Mouse (Mus musculus) CH12.LX (cell line): ENCODE data around the gene Serpine3. TPM values are rescaled to one million over a fixed set of nuclear protein-coding genes. Genes with fewer than 3 reads are reported as not detected.

Source experiments
- DNase-seq: peaks from one replicate; pipeline ENCODE4 v3.0.0-alpha.2; 2013; ENCODE audit errors: extremely low read depth
- H3K27ac ChIP-seq: 2 replicates; pipeline ENCODE4 v1.5.1; 2012; ENCODE audit warnings: low read depth, mild to moderate bottlenecking, control low read depth, moderate library complexity; ENCODE audit not compliant: insufficient read depth
- H3K27me3 ChIP-seq: replicated peaks from 2 replicates; pipeline ENCODE3; 2012; ENCODE audit warnings: inconsistent platforms
- H3K36me3 ChIP-seq, 2 experiments: replicated peaks in 1 of 2; 2 replicates each; pipeline versions ENCODE3 to v1.6.1; 2012; ENCODE audit warnings: inconsistent platforms in 1 of 2, low read length in 1 of 2, mild to moderate bottlenecking in 1 of 2, mixed read lengths in 1 of 2, moderate library complexity in 1 of 2; ENCODE audit not compliant: control insufficient read depth in 1 of 2, insufficient read depth in 1 of 2
- H3K4me1 ChIP-seq, 2 experiments: 2 replicates each; pipeline ENCODE4 v1.6.1; 2012; ENCODE audit warnings: inconsistent platforms in 1 of 2, moderate library complexity in 1 of 2; ENCODE audit not compliant: insufficient read depth in 2 of 2, control insufficient read depth in 1 of 2
- H3K4me2 ChIP-seq: 2 replicates; pipeline ENCODE4 v1.6.1; 2012; ENCODE audit warnings: low read depth, mild to moderate bottlenecking, control low read depth; ENCODE audit not compliant: poor library complexity, insufficient read depth, severe bottlenecking
- H3K4me3 ChIP-seq, 3 experiments: fragments of 150-350 bp in 1 of 3; sonication (generic) in 1 of 3; replicated peaks in 1 of 3; 2 replicates each; pipeline versions ENCODE3 to v1.5.1; 2011 to 2012; ENCODE audit warnings: low read depth in 2 of 3, low read length in 2 of 3, mild to moderate bottlenecking in 2 of 3, moderate library complexity in 2 of 3, control low read depth in 1 of 3, improper control_type of control experiment in 1 of 3, inconsistent platforms in 1 of 3, mixed read lengths in 1 of 3; ENCODE audit not compliant: poor library complexity in 1 of 3
- H3K79me2 ChIP-seq: replicated peaks from 2 replicates; pipeline ENCODE4 v1.6.1; 2012; ENCODE audit warnings: mild to moderate bottlenecking, moderate library complexity; ENCODE audit not compliant: control insufficient read depth, poor library complexity, insufficient read depth, severe bottlenecking; ENCODE audit errors: extremely low read depth
- H3K9ac ChIP-seq: 2 replicates; pipeline ENCODE4 v1.6.1; 2012; ENCODE audit warnings: low read depth, mild to moderate bottlenecking, control low read depth, moderate library complexity; ENCODE audit not compliant: insufficient read depth
- H3K9me3 ChIP-seq: replicated peaks from 2 replicates; pipeline ENCODE3; 2012; ENCODE audit warnings: low read length, inconsistent platforms, mixed read lengths
- BHLHE40 ChIP-seq: IDR thresholded peaks from 2 replicates; pipeline ENCODE4 v1.6.1; 2011; ENCODE audit warnings: mild to moderate bottlenecking, low read depth, low read length, improper control_type of control experiment
- CHD1 ChIP-seq: IDR thresholded peaks from 2 replicates; pipeline ENCODE4 v1.6.1; 2012; ENCODE audit warnings: low read depth, low read length, improper control_type of control experiment, inconsistent platforms
- CHD2 ChIP-seq: IDR thresholded peaks from 2 replicates; pipeline ENCODE4 v1.6.1; 2011; ENCODE audit warnings: low read length, improper control_type of control experiment
- CTCF ChIP-seq, 2 experiments: IDR thresholded peaks in 1 of 2; conservative IDR thresholded peaks in 1 of 2; 2 replicates each; pipeline ENCODE4 v1.5.1; 2011 to 2012; ENCODE audit warnings: low read depth in 2 of 2, low read length in 2 of 2, improper control_type of control experiment in 1 of 2, inconsistent platforms in 1 of 2, mild to moderate bottlenecking in 1 of 2, moderate library complexity in 1 of 2
- ELF1 ChIP-seq: IDR thresholded peaks from 2 replicates; pipeline ENCODE4 v1.6.1; 2014; ENCODE audit warnings: low read depth, mild to moderate bottlenecking, inconsistent platforms, low read length, improper control_type of control experiment
- EP300 ChIP-seq: IDR thresholded peaks from 2 replicates; pipeline ENCODE4 v1.6.1; 2011; ENCODE audit warnings: low read length, improper control_type of control experiment
- ETS1 ChIP-seq: conservative IDR thresholded peaks from 2 replicates; pipeline ENCODE4 v1.6.1; 2012; ENCODE audit warnings: low read depth, mild to moderate bottlenecking, inconsistent platforms, low read length, improper control_type of control experiment, moderate library complexity
- GABPA ChIP-seq: IDR thresholded peaks from 2 replicates; pipeline ENCODE4 v1.6.1; 2012; ENCODE audit warnings: low read depth, low read length, improper control_type of control experiment, inconsistent platforms; ENCODE audit not compliant: insufficient replicate concordance
- JUN ChIP-seq: IDR thresholded peaks from 2 replicates; pipeline ENCODE4 v1.6.1; 2011; ENCODE audit warnings: low read depth, mild to moderate bottlenecking, low read length, improper control_type of control experiment, moderate library complexity; ENCODE audit not compliant: insufficient read depth
- MAFK ChIP-seq: IDR thresholded peaks from 2 replicates; pipeline ENCODE4 v1.6.1; 2011; ENCODE audit warnings: low read length, improper control_type of control experiment; ENCODE audit not compliant: insufficient replicate concordance
- MAZ ChIP-seq: IDR thresholded peaks from 2 replicates; pipeline ENCODE4 v1.6.1; 2012; ENCODE audit warnings: low read depth, mild to moderate bottlenecking, inconsistent platforms, low read length, improper control_type of control experiment, moderate library complexity
- MEF2A ChIP-seq: IDR thresholded peaks from 2 replicates; pipeline ENCODE4 v1.6.1; 2014; ENCODE audit warnings: low read depth, mild to moderate bottlenecking, inconsistent platforms, low read length, improper control_type of control experiment, borderline replicate concordance
- MXI1 ChIP-seq: IDR thresholded peaks from 2 replicates; pipeline ENCODE4 v1.6.1; 2011; ENCODE audit warnings: mild to moderate bottlenecking, low read depth, low read length, improper control_type of control experiment
- NELFE ChIP-seq: IDR thresholded peaks from 2 replicates; pipeline ENCODE4 v1.6.1; 2011; ENCODE audit warnings: low read depth, low read length, improper control_type of control experiment
- POLR2AphosphoS2 ChIP-seq: IDR thresholded peaks from 2 replicates; pipeline ENCODE4 v1.6.1; 2011; ENCODE audit warnings: low read depth, low read length, improper control_type of control experiment
- RCOR1 ChIP-seq: conservative IDR thresholded peaks from 2 replicates; pipeline ENCODE4 v1.6.1; 2012; ENCODE audit warnings: low read depth, mild to moderate bottlenecking, inconsistent platforms, low read length, improper control_type of control experiment
- SMC3 ChIP-seq: IDR thresholded peaks from 2 replicates; pipeline ENCODE4 v1.6.1; 2011; ENCODE audit warnings: low read depth, low read length, improper control_type of control experiment
- TCF12 ChIP-seq: IDR thresholded peaks from 2 replicates; pipeline ENCODE4 v1.6.1; 2014; ENCODE audit warnings: low read depth, mild to moderate bottlenecking, inconsistent platforms, low read length, improper control_type of control experiment
- UBTF ChIP-seq: IDR thresholded peaks from 2 replicates; pipeline ENCODE4 v1.6.1; 2012; ENCODE audit warnings: low read depth, mild to moderate bottlenecking, inconsistent platforms, low read length, improper control_type of control experiment, moderate library complexity
- USF1 ChIP-seq: IDR thresholded peaks from 2 replicates; pipeline ENCODE4 v1.6.1; 2014; ENCODE audit warnings: low read depth, mild to moderate bottlenecking, inconsistent platforms, low read length, improper control_type of control experiment
- USF2 ChIP-seq: conservative IDR thresholded peaks from 2 replicates; pipeline ENCODE4 v1.6.1; 2011; ENCODE audit warnings: low read depth, low read length, improper control_type of control experiment
- ZC3H11A ChIP-seq: IDR thresholded peaks from 2 replicates; pipeline ENCODE4 v1.6.1; 2012; ENCODE audit warnings: low read depth, mild to moderate bottlenecking, inconsistent platforms, low read length, improper control_type of control experiment
- ZKSCAN1 ChIP-seq: IDR thresholded peaks from 2 replicates; pipeline ENCODE4 v1.6.1; 2012; ENCODE audit warnings: low read depth, inconsistent platforms, low read length, improper control_type of control experiment, borderline replicate concordance
- ZNF384 ChIP-seq: IDR thresholded peaks from 2 replicates; pipeline ENCODE4 v1.6.1; 2012; ENCODE audit warnings: low read depth, low read length, improper control_type of control experiment, inconsistent platforms
- dilution Hi-C: fragments of 300-500 bp; cut with MboI; formaldehyde crosslinking; loops from 2 replicates; pipeline ENCODE4 v1.14.3; 2020; ENCODE audit warnings: low sequenced_read_pairs; ENCODE audit not compliant: extremely low pct_unique_long_range_greater_than_20kb, extremely low pct_ligation_motif_present
- in situ Hi-C: fragments of 300-500 bp; cut with MboI; formaldehyde crosslinking; loops from 3 replicates; pipeline ENCODE4 v1.14.3; 2019; ENCODE audit warnings: low sequenced_read_pairs, low pct_ligation_motif_present, low pct_unique_long_range_greater_than_20kb, mixed read lengths
- polyA plus RNA-seq: library from polyadenylated mRNA; unstranded; fragments of >175 nt; gene quantifications from 2 replicates; pipeline ENCODE4 v1.2.1, GENCODE M21; 2012; ENCODE audit warnings: low read depth; ENCODE audit not compliant: insufficient read length
- total RNA-seq, 2 experiments: library from RNA; depleted of rRNA; stranded (reverse); fragments of 300-350 nt in 1 of 2; fragments of >200 nt in 1 of 2; gene quantifications; 2 replicates each; pipeline ENCODE4 v1.2.3; 2012 to 2014

Serpine3 gene
- total and polyA plus RNA-seq, 3 experiments: 0.08 TPM; not detected in 2

- no peak for DNase-seq
- H3K4me3 ChIP-seq: no peak overlapping the region
- dilution Hi-C loops: no loop called here
Observed at GRCm38 (mm10) chr14:62627951-62628350, 35.5 kb upstream of the Serpine3 start.

GRCm38 (mm10) chr14:62637436-62638344, 25.8 kb upstream of the Serpine3 start:
- Histone ChIP-seq H3K9me3 (no peaks in the 10 kb centered on the region), H3K36me3 (no peaks in the 10 kb centered on the region), H3K27ac (no peak overlapping the region), H3K27me3 (no peaks in the 10 kb centered on the region), H3K4me2 (no peak overlapping the region), H3K79me2 (no peaks in the 10 kb centered on the region), H3K9ac (no peak overlapping the region), H3K4me3 (no peak overlapping the region), H3K4me1 (peaks cover 2 to 5% of the 10 kb centered on the region in 2 experiments; a peak in 1 of 4 replicates)
- dilution Hi-C loops: no loop called here
- TF ChIP-seq GABPA (no peak), CTCF (conservative IDR thresholded peaks at IDR 0.05 in 1 of 2, IDR thresholded peaks at IDR 0.05 in 1 of 2; ENCODE audit: low read depth in 2 of 2, low read length in 2 of 2) (no peak), ZC3H11A (no peak), SMC3 (no peak)
- no peak for DNase-seq
- in situ Hi-C loops: no loop called here

More at GRCm38 (mm10) chr14:62627951-62628350, 35.5 kb upstream of the Serpine3 start:
- Histone ChIP-seq H3K4me2 (no peak overlapping the region), H3K79me2 (no peaks in the 10 kb centered on the region), H3K9me3 (no peaks in the 10 kb centered on the region), H3K27me3 (no peaks in the 10 kb centered on the region), H3K27ac (no peak overlapping the region), H3K9ac (no peak overlapping the region), H3K36me3 (no peaks in the 10 kb centered on the region), H3K4me1 (peaks cover 0 to 4% of the 10 kb centered on the region in 2 experiments; a peak in 1 of 4 replicates)
- in situ Hi-C loops: no loop called here
- TF ChIP-seq NELFE (no peak), UBTF (no peak), USF2 (no peak), ETS1 (no peak)

DNA sequence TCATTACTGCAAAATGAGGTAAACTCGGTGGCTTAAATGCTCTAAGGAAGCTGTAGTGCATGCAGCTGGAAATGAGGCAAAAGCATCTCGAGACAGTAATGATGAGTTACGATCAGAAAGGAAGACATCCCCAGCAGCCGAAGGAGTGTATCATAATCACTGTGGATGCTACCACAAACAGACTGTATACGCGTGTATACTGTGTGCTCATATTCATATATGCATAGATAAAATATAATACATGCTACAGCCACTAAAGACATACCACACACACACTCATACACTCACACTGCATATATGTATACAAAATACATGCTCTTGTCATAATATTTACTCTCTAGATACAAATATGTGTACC, 25.1 kb upstream of the Serpine3 start:
- dilution Hi-C loops: no loop called here
- in situ Hi-C loops: no loop called here
- Histone ChIP-seq H3K27ac (no peak overlapping the region), H3K9me3 (no peaks in the 10 kb centered on the region), H3K4me2 (no peak overlapping the region), H3K36me3 (no peaks in the 10 kb centered on the region), H3K4me3 (no peak overlapping the region), H3K4me1 (peaks cover 2 to 5% of the 10 kb centered on the region in 2 experiments; a peak in 1 of 4 replicates), H3K79me2 (no peaks in the 10 kb centered on the region), H3K9ac (no peak overlapping the region), H3K27me3 (no peaks in the 10 kb centered on the region)
- DNase-seq: no peak
- TF ChIP-seq CHD2: no peak
- TF ChIP-seq CHD1: no peak
- TF ChIP-seq ZKSCAN1: no peak
- TF ChIP-seq ZNF384: no peak
- no peak for TF ChIP-seq POLR2AphosphoS2
- no peak for TF ChIP-seq RCOR1
- TF ChIP-seq USF1: no peak
- TF ChIP-seq ETS1: no peak
- no peak for TF ChIP-seq BHLHE40
- no peak for TF ChIP-seq TCF12
- no peak for TF ChIP-seq MAFK
- no peak for TF ChIP-seq EP300
- no peak for TF ChIP-seq MXI1
- TF ChIP-seq MEF2A: no peak
- no peak for TF ChIP-seq MAZ
- TF ChIP-seq GABPA: no peak
- no peak for TF ChIP-seq JUN
- TF ChIP-seq ELF1: no peak
